Mouse (Mus musculus) yolk sac, embryonic 10.5 days (tissue): Measurements from ENCODE around the gene Asap3.

Experiments used
- DNase-seq: peaks from one replicate; pipeline ENCODE4 v3.0.0-alpha.2; 2017; ENCODE audit warnings: low spot score

Gene Asap3

DNA sequence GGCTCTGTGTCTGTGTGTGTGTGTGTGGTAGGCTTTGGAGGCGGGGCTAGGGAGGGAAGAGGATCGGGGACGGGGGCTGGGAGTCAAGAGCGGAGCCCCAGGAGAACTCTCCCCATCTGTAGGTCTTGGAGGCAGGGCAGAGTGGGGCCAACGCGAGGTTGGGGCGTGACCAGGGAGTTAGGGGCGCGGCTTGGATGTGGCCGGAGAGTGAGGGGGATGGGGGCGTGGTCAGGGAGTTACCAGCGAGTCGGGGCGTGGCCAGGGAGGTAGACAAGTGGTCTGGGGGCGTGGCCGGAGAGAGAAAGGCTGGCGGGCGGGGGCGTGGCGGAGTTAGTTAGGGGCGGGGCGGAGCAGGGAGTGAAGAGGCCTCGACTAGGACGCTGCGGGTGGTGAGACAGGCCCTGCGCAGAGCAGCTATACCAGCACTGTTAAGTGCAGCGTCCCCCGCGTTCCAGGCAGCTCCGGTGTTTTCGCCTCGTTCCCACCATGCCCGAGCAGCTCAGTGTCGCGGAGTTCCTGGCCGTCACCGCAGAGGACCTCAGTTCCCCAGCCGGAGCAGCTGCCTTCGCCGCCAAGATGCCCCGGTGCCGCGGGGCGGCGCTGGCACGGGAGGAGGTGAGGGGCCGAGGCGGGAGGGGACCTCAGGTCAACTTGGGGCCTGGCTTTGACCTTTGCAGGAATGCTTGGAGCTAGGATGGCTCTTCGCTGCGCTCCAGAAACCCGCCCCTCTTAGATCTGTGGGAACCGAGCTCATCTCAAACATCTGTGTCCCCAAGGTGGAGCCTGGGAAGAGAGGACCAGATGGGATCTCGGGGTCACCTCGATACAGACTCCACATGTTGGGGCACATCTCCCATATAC lies at the start of gene Asap3:
Gene Asap3 (plus strand): TSS at position 333 of the 861 bp plus-strand sequence.
- DNase-seq: peak; percentile 100

DNA sequence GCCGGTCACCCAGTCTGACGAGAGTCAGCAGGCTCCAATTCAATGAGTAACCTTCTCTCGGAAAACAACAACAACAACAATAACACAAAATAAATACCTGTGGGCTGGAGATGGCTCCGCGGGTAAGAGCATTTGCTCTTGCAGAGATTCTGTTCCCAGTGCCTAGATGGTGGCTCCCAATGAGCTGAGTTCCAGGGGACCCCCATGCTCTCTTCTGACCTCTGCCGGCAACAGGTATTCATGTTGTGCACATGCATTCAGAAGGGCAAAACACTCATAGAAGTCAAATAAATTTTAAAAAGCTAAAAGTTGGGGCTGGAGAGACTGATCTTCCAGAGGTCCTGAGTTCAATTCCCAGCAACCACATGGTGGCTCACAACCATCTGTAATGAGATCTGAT lies 47.7 kb upstream of the Asap3 start:
- no peak for DNase-seq

DNA sequence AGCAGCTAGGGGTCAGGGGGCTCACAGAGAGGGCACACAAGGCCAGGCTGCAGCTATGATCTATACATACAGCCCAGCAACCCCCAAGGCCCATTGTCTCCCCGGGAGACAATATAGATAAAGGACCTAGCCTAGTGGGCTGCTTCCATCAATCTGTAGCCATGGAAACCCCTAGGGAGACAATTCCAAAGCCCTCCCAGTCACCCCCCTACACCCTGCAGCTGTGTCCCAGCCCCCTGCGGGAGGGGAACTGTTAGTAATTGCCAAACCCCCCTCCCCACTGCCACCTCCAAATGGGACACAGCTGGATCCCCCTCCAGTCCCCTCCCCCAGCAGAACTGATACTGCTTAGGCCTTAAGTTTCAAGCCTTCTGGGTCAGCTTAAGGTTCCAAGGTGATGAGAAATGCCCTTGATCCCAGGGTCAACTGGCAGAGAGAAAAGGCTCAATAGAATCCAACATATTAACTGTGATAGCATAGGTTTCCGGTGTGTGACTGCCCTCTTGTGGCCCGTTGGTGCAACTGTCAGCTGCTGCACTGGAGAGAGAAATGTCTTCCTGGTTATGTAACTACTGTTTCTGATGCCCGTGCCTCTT lies 46.3 kb upstream of the Asap3 start:
- DNase-seq: peak; percentile 69

DNA sequence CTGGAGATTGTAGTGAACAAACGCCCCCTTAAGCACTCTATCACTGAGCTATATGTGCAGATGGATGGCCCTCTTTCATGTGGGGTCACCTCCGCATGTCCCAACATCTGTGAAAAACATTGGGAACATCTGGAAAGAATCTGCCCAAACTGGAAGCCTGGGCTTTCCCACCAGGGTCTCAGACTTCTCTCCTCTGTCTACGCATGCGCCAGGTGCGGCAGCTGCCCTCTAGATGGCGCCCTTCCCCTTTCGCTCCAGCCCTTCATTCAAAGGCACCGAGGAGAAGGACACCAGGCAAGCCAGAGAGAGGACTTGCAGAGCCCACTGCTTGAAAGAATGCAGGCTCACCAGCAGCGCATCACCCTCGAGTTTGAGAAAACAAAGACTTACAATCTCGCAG lies 42.7 kb upstream of the Asap3 start:
- peak; percentile 87 for DNase-seq

DNA sequence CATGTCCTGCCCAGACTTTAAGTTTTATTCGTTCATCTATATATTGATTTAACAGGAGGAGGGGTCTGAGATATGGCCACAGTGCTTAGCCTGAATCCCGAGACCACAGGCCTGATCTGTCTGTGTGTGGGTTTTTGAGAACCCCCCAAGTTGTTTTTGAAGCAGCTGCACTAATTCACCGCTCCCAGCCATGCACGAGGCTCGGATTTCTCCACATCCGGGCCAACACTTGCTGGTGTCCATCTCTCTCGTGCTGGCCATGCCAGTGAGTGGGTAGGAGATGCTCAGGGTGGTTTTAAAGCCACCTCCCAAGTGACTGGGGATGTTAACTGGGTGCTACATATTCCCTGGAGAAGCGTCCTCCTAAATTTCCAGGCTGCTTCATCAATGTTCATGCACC lies 41.2 kb upstream of the Asap3 start:
- no peak for DNase-seq

DNA sequence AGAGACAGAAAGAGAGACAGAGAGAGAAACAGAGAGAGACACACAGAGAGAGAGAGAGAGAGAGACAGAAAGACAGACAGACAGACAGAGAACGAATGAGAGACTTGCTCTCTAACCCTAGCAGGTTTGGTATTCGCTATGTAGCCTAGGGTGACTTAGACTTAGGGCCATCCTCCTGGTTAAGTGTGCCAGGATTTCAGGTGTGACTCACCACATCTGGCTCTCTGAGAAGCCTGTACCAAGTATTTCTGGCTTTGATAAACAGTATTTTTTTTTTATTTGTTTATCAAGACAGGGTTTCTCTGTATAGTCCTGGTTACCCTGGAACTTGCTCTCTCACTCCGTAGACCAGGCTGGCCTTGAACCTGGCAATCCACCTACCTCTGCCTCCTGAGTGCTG lies 38.5 kb upstream of the Asap3 start:
- DNase-seq: no peak

DNA sequence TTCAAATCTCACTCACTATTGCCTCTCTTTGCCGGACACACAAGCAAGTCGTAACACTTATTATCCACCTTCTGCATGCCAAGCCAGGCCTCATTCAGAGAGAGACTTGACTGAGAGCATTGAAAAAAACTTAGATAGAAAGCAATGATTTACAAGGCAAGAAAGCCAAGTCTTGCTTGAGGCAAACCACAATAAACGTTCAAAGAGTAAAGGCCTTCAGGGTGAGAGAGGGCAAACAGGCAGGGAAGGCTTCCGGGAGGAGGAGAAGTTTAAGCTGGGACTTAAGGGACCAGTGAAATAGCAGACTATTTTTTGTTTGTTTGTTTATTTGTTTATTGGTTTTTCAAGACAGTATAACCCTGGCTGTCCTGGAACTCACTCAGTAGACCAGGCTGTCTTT lies 35.8 kb upstream of the Asap3 start:
- DNase-seq: no peak

DNA sequence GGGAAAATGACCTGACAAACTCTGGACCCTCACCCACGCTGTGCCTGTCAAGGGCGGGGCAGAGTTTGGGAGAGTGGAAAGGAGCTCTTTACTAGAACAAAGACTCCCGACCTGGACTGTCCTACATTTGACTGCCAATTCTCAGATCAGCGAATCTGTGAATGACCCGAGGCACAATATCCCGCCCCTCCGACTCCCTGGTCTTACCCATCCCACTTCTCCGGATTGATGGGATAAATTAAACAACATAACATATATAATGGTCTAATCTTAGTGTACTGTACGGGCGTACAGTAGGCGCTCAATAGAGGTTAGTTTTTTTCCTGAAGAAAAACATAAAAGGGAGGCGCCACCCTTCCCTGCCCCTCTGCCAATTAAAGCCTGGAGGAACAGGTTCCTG lies 34.7 kb upstream of the Asap3 start:
- no peak for DNase-seq

DNA sequence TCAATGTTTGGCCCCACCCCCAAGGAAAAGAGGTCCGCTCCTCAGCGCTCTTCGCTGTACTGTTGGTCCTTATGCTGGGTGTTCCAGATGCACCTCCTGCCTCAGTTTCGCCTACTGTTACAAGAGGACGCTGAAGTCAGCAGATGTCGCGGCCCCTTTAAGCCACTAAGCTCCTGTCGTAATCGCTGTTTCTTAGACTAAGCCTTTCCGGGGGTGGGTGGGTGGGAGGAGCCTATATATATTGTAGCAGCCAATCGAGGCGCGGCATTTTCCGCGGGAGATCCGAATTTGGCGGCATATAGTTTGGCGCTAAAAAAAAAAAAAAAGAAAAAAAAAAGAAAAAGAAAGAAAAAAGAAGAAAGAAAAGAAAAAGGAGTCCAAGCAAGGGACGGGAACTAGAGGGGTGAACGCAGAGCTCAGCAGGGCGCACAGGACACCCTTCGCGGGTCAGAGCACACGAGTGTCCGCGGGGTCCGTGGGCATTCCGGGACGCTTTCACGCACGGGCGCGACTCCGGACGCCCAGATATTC lies 34.1 kb upstream of the Asap3 start, which contains the start of gene E2f2:
Gene E2f2 (plus strand): TSS at position 384 of the 531 bp plus-strand sequence.
- DNase-seq: peak; percentile 79

DNA sequence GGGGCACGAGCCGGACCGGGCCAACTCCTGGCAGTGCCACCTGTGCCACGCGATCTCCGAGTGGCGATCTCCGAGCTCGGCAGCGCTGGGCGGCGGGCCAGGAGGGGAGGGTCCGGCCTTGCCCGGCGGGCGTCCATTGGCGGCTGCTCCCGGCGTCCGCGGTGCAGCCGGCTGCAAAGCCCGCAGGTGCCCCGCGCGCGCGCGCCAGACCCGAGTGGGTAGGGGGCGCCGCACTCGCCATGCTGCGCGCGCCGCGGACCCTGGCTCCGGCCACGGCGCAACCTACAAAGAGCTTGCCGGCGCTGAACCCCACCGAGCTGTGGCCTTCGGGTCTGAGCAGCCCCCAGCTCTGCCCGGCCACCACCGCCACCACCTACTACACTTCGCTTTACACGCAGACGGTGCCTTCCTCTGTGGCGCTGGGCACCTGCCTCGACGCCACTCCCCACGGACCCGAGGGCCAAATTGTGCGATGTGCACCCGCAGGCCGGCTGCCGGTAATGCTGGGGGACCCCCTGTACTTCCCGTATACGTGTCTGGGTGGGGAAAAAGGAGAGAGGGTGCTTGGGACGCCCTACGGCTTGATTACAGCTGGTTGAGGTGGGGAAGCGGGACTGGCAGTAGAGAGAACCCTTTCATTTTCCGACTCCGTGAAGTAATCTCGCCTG lies 33.5 kb upstream of the Asap3 start:
- no peak for DNase-seq

DNA sequence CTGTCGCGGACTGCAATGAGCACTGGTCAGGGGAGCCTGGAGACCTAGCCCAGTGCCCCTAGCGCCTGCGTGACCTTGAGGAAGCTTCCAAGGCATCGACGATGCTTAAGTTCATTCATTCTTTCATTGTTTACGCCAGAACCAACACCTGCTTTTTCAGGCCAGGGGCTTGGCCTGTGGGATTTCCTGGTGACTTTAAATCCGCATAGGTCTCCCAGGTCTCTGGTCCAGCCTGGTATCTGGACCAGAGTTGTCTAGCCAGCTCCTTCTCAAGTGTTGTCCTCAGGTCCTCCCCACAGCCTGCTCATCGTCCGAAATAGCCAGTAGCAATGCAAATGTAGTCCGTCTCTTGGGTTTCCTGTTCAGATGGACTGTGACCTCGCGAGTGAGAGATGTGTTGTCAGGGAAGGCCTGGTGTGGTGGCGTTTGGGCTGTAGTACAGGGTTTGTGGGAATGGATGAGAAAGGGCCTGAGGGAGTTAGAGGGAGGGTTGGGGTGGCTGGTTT lies 32.9 kb upstream of the Asap3 start:
- peak; percentile 49 for DNase-seq

DNA sequence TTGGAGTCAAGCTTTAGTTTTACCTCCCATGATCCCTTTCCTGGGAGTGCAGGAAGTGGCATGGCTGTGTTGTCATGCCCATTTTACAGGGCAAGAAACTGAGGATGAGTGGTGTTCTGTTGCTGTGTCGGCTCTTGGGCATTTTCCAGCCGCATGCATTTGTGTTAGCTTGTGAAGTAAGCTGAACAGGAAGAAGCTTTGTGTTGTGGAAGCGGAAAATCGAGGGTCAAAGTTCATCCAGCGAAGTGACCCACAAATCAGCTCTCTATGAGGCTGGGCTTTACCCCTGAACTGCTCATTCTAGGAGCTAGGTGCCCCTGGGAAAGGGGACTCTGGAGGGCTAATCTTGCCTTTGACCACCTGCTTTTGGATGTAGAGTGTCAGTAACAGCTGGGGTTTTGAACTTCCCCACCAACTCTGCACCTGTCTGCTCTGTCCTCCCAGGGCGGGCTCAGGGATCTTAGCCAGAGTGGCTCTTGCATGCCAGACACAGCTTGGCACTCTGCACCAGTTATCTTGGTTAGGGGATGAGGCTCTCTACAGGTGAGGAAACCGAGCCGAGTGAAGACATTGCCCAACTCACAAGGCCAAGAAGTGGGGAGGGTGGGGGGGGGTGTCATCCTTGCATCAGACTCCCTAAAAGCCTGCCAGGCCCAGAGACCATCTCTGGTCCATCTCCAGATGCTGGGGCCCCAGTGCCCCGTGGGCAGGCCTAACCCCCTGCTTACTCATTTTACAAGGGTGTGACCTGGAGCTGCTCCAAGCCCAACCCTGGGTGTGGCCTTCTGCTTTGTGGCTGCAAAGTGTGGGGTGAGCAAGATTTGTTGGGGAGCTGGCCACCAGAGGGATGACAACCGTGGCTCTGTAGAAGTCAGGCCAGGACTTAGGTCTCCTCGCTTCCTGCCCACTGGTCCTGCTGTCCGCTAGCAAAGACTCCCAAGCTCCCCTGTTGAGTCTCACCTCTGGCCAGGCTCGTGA lies 31.7 kb upstream of the Asap3 start:
- no peak for DNase-seq

DNA sequence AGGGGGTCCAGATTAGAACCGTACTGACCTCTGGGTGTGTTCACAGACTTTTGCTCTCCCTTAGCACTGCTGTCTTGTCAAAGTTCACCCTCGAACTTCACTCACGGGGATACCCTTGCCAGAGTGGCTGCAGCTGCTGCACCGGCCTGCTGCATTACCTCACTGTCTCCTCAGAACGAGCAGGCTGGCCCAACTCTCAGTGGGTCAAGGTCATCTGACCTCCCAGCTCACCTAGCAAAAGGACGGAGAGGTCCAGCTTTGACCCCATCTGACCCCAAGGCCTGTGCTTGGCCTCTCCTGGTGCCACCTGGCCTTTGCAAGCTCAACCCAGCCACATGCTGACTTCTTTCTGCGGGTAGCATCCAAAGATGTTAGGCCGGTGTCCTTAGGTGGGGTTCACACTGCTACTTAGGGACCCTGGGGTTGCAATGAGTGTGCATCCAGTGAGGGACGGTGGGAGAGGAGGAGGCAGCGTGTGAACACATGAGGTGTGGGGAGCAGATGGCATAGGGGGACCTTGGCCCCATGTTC lies 30.1 kb upstream of the Asap3 start:
- DNase-seq: no peak

DNA sequence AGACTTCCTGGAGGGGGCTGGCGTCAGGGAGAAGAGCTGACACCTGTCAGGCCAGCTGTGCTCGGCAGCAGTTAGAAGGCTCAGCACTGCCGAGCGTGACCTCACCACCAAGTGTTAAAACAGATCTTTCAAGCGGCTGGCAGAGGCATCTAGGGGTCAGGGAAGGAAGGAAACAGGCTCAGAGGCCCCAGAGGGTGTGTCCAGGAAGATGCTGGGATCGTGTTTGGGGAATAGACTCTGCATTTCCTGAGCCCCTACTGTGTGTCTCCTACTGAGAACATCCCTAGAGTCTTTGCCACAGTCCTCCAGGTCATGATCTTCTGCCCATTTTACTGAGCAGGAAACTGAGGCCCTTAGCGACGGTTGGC lies 28.9 kb upstream of the Asap3 start:
- no peak for DNase-seq

DNA sequence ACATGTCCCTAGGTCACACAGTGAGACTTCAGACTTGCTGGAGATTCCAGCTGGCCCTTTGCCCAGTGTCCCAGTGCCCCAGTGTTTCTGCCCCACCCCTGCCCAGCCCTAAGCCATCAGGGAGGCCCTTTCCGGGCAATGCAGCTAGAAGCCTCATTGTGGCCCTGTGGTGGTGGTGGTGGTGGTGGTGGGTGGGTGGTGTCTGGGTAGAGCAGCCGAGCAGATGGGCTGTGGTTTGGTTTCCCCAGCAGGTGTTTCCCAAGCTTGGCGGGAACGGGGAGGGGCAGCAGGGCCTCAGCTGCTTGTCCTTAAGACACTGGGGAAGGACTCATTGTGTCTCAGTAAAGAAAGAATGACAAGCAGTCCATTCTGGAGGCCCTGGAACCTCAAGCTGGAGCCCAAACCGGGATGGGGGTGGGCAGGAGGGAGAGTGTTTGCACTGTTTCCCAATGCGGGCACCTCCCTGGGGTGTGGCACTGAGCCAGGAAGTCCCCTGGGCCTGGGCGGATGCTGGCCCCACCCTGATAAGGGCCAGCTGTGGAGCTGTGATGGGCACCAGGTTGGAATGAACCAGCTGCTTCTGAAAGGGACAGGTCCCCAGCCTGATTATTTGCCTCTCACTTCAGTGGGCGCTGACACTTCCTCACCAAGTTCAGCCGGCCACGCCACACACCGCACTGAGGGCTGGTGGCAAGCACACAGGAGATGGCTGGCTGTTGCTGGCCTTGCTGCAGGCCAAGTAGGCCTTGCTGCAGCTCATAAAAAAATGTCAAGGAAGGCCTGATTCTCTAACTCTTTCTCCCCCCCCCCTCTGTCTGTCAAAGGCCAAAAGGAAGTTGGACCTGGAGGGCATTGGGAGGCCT lies 28.3 kb upstream of the Asap3 start:
- no peak for DNase-seq

DNA sequence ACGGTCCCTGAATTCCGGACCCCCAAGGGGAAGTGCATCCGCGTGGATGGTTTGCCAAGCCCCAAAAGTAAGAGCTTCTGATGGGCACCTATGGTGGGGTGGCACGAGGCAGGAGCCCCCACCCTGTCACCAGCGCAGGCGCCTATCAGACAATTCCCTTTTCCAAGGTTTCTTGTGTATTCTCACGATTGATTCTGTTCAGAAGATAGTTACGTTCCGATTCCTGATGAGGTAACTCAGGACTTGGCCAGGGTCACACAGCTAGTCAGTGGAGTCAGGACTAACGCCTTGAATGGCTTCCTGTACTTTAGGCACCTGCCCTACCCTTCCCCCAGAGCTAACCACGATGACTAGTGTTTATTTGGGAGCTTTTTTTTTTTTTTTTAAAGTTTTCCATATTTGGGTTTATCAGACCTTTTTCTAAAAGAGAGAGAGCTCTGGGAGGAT lies 27.7 kb upstream of the Asap3 start:
- no peak for DNase-seq

DNA sequence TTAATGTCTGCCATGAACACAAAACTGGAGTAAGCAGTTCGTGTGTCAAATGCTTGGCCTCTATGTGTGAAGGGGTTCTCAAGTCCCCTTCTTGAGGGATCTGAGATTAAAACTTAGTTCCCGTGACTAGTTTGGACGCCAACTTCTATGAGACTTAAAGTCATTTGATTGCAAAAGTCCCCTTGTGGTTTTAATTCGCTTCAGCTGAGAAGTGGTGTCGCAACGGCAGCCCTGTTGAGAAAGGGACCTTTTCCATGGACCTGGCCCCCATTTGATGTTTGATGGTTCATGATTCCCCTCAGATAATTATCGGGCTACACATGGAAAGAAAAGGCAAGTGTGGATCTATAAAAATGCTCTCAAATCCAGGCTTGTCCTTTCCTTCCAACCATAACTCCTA lies 26.7 kb upstream of the Asap3 start:
- no peak for DNase-seq

DNA sequence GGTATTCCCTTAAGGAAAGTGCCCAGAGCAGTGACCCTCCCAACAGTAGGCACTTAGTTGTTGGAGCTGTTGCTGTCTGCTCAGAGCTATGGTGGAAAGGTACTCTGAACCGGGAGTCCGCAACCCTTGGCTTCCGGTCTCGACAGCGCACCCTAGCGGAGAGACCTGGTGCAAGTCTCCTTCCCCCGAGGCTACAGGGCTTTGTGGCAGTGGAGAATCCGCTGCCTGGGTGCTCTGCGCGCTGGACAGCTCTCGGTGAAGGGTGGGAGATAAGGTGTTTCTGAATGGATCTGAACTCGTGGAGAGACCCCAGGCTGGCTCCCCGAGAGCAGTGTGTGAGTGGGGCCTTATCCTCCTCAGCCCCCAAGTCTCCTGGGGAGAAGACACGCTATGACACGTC lies 26.2 kb upstream of the Asap3 start:
- DNase-seq: peak; percentile 80

DNA sequence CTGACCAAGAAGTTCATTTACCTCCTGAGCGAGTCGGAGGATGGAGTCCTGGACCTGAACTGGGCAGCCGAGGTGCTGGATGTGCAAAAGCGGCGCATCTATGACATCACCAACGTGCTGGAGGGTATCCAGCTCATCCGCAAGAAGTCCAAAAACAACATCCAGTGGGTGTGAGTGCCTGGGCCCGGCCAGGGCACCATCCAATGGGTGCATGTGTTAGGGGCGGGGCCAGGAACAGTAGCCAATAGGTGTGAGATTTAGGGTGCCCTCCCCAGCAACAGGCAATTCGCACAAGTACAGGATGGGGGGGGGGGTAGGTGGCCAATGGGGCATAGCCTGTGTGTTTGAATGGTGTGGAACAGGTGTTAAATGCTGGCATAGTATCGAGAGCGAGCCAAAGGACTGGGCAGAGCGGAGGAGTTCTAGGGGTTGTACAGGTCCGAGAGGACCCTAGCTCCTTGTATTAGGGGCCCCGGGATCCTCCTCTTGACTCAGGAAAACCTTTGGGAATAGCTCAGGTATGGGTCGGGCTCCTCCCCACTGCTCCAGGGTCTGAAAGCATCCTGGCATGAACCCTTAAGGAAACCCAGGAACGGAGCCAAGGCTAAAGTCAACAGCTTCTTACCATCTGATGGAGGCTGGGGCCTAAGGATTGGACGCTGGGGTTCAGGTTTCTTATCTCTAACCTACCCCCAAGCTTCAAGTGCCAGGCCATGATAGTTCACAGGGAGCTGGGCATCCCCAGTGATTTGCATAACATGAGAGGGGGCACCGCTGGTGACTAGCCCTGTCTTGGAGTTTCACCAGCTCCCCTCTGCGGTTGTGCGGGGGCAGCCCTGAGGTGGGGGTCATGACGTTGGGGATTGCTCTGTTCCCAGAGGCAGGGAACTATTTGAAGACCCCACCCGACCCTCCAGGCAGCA lies 25.5 kb upstream of the Asap3 start:
- no peak for DNase-seq
